Mouse (Mus musculus): ENCODE measurements around the gene Map6.

The Map6 gene

GRCm38 (mm10) chr7:99313253-99313652 is 46.0 kb downstream of the Map6 start:
- no peak for DNase-seq (ENCODE audit: low read depth, low spot score)

- no peak for DNase-seq (ENCODE audit: low read depth, low spot score)
Observed at GRCm38 (mm10) chr7:99314565-99314964, 47.3 kb downstream of the Map6 start.

GRCm38 (mm10) chr7:99316207-99316606 is 49.0 kb downstream of the Map6 start:
- no peak for DNase-seq (ENCODE audit: low read depth, low spot score)

GRCm38 (mm10) chr7:99317475-99317874 is 50.2 kb downstream of the Map6 start:
- DNase-seq (ENCODE audit: low read depth, low spot score), result no peak

- no peak for DNase-seq (ENCODE audit: low read depth, low spot score)
Observed at GRCm38 (mm10) chr7:99320524-99320923, 53.3 kb downstream of the Map6 start.

- no peak for DNase-seq (ENCODE audit: low read depth, low spot score)
Observed at GRCm38 (mm10) chr7:99322691-99323320, 55.6 kb downstream of the Map6 start.

GRCm38 (mm10) chr7:99323321-99323700 is 56.1 kb downstream of the Map6 start:
- DNase-seq (ENCODE audit: low read depth, low spot score), result no peak

- no peak for DNase-seq (ENCODE audit: low read depth, low spot score)
Observed at GRCm38 (mm10) chr7:99324810-99325209, 57.6 kb downstream of the Map6 start.

- no peak for DNase-seq (ENCODE audit: low read depth, low spot score)
Observed at GRCm38 (mm10) chr7:99326128-99326527, 58.9 kb downstream of the Map6 start.

- no peak for DNase-seq (ENCODE audit: low read depth, low spot score)
Observed at GRCm38 (mm10) chr7:99328847-99329246, 61.6 kb downstream of the Map6 start.

- DNase-seq (ENCODE audit: low read depth, low spot score), result no peak
Observed at GRCm38 (mm10) chr7:99330012-99330411, 62.8 kb downstream of the Map6 start.

GRCm38 (mm10) chr7:99332774-99333480 is 65.7 kb downstream of the Map6 start:
- DNase-seq (ENCODE audit: low read depth, low spot score), result peak; percentile 69

- DNase-seq (ENCODE audit: low read depth, low spot score), result no peak
Observed at GRCm38 (mm10) chr7:99340736-99341135, 73.5 kb downstream of the Map6 start.

- DNase-seq (ENCODE audit: low read depth, low spot score), result no peak
Observed at GRCm38 (mm10) chr7:99343577-99343976, 76.3 kb downstream of the Map6 start.

GRCm38 (mm10) chr7:99347268-99347667 is 80.0 kb downstream of the Map6 start:
- DNase-seq (ENCODE audit: low read depth, low spot score), result no peak

- DNase-seq (ENCODE audit: low read depth, low spot score), result no peak
Observed at GRCm38 (mm10) chr7:99348883-99349282, 81.6 kb downstream of the Map6 start.

- no peak for DNase-seq (ENCODE audit: low read depth, low spot score)
Observed at GRCm38 (mm10) chr7:99349782-99350720, 82.8 kb downstream of the Map6 start.

- no peak for DNase-seq (ENCODE audit: low read depth, low spot score)
Observed at GRCm38 (mm10) chr7:99351104-99351801, 84.0 kb downstream of the Map6 start.

- DNase-seq (ENCODE audit: low read depth, low spot score), result no peak
Observed at GRCm38 (mm10) chr7:99351802-99352517, 84.7 kb downstream of the Map6 start.

GRCm38 (mm10) chr7:99352526-99353400 is 85.5 kb downstream of the Map6 start, which contains the start of gene Serpinh1:
Gene Serpinh1, minus strand, starts transcription at chr7:99353239.
- no peak for DNase-seq (ENCODE audit: low read depth, low spot score)
